Mouse (Mus musculus): Measurements from ENCODE around the gene Tgfbr3. TPM values are rescaled to one million over a fixed set of nuclear protein-coding genes. Genes with fewer than 3 reads are reported as not detected.

Gene Tgfbr3
- polyA plus RNA-seq, 1 experiment from 2014 or later = 10.5 TPM

DNA sequence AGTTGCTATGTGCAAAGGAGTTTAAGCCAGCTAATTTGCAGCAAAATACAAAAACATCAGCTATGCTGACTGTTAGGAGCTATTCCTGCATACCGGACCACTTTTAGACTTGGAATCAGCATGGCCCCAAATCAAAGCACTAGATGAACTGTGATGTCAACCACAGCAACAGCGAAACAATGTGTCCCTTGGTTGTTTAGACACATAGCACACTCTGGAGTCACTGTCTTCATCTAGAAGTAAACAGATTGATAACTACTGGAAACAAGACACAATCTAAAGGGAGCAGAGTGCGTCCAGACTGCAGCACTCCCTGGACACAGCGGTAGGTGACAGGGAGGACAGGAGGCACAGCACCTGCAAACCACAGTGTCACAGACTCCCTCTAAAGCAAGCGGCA is 110.2 kb downstream of the Tgfbr3 start:
- no peak overlapping the region for H3K4me3 ChIP-seq (ENCODE audit: low read depth, low read length)
- WGBS = 90% methylated on average over 5 of the region's 5 CpGs
- no peaks in the 10 kb centered on the region for H3K9me3 ChIP-seq (replicated peaks; ENCODE audit: control insufficient read depth, low read length)
- DNase-seq (ENCODE audit: low spot score) (no peak), ATAC-seq (replicated peaks; ENCODE audit: insufficient number of reproducible peaks, low FRiP score, low TSS enrichment, low read depth) (no peak)
- no peak overlapping the region for H3K4me2 ChIP-seq (ENCODE audit: low read depth, low read length)
- no peak overlapping the region for H3K9ac ChIP-seq (replicated peaks; ENCODE audit: low read length)
- no peaks in the 10 kb centered on the region for H3K4me1 ChIP-seq (ENCODE audit: control insufficient read depth, insufficient read depth, low read length)
- H3K36me3 ChIP-seq (replicated peaks; ENCODE audit: control insufficient read depth, insufficient read depth, low read depth, low read length) = no peaks in the 10 kb centered on the region
- no peak overlapping the region for H3K27ac ChIP-seq (replicated peaks; ENCODE audit: low read depth, low read length)
- H3K27me3 ChIP-seq (ENCODE audit: control insufficient read depth, insufficient read depth, low read length) = no peaks in the 10 kb centered on the region

DNA sequence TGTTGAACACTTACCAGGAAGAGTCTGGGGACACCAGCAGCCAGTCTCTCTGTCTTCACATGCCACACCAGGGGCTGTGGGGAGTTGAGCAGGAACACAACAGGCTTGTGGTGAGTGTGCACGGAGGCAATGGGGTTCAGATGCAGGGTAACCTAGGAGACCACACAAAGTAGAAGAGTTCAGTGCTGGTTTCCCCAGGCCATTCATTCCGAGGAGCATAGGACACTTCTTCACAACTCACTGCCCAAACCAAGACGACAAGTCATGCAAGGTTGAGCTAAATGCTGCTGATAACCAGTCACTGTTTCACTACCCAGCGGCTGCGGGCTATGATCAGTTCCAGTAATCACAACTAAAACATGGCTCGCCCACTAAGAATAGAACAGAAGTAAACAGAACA is 111.6 kb downstream of the Tgfbr3 start:
- 43% methylated on average over 6 of the region's 6 CpGs for WGBS
- no peak overlapping the region for H3K9ac ChIP-seq (replicated peaks; ENCODE audit: low read length)
- no peaks in the 10 kb centered on the region for H3K27me3 ChIP-seq (ENCODE audit: control insufficient read depth, insufficient read depth, low read length)
- no peaks in the 10 kb centered on the region for H3K4me1 ChIP-seq (ENCODE audit: control insufficient read depth, insufficient read depth, low read length)
- H3K36me3 ChIP-seq (replicated peaks; ENCODE audit: control insufficient read depth, insufficient read depth, low read depth, low read length) = no peaks in the 10 kb centered on the region
- DNase-seq (ENCODE audit: low spot score) (no peak), ATAC-seq (replicated peaks; ENCODE audit: insufficient number of reproducible peaks, low FRiP score, low TSS enrichment, low read depth) (no peak)
- no peak overlapping the region for H3K27ac ChIP-seq (replicated peaks; ENCODE audit: low read depth, low read length)
- H3K9me3 ChIP-seq (replicated peaks; ENCODE audit: control insufficient read depth, low read length) = no peaks in the 10 kb centered on the region
- no peak overlapping the region for H3K4me3 ChIP-seq (ENCODE audit: low read depth, low read length)
- H3K4me2 ChIP-seq (ENCODE audit: low read depth, low read length) = no peak overlapping the region

DNA sequence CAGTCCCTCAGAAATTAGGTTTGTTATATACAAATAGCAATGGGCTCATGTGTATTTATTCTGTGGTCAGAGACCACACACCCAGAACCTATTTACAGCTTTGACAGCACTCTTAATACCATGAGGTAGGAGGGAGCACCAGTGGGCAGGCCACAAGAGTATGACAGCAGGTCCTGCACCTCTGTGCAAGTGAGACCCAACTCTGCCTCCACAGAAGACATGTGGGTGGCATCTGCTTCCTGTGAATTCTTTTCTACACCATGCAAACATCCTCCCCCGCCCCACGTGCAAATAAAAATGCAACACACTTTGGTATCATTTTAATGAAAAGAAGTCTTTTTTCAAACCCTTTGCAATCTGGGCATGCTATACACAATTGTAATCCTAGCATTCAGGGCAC is 112.2 kb downstream of the Tgfbr3 start:
- 85% methylated on average over 2 of the region's 2 CpGs for WGBS
- Histone ChIP-seq H3K27ac (replicated peaks; ENCODE audit: low read depth, low read length) (no peak overlapping the region), H3K4me3 (ENCODE audit: low read depth, low read length) (no peak overlapping the region), H3K27me3 (ENCODE audit: control insufficient read depth, insufficient read depth, low read length) (no peaks in the 10 kb centered on the region), H3K4me1 (ENCODE audit: control insufficient read depth, insufficient read depth, low read length) (no peaks in the 10 kb centered on the region), H3K36me3 (replicated peaks; ENCODE audit: control insufficient read depth, insufficient read depth, low read depth, low read length) (no peaks in the 10 kb centered on the region), H3K9ac (replicated peaks; ENCODE audit: low read length) (no peak overlapping the region), H3K9me3 (replicated peaks; ENCODE audit: control insufficient read depth, low read length) (no peaks in the 10 kb centered on the region), H3K4me2 (ENCODE audit: low read depth, low read length) (no peak overlapping the region)
- ATAC-seq (replicated peaks; ENCODE audit: insufficient number of reproducible peaks, low FRiP score, low TSS enrichment, low read depth) = no peak
- no peak for DNase-seq (ENCODE audit: low spot score)

DNA sequence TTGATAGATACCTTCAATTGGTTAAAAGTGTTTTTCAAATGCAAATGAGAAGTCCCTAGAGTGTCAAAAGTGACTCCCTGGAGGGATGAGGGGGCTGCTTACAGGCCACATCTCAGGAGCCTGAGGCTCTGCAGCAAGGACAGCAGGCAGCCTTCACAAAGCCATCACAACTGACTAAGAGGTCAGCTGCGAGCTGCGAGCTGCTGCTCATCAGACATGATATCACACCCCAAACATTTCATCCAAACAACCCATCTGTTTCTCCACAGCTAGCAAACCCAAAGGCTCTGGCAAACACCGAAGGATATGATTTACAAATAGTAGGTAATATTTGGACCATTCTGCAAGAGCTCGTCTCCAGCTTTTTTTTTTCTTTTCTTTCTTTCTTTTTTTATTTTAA is 112.6 kb downstream of the Tgfbr3 start:
- WGBS = 43% methylated on average over 4 of the region's 4 CpGs
- H3K4me2 ChIP-seq (ENCODE audit: low read depth, low read length) = no peak overlapping the region
- H3K27me3 ChIP-seq (ENCODE audit: control insufficient read depth, insufficient read depth, low read length) = no peaks in the 10 kb centered on the region
- no peak overlapping the region for H3K4me3 ChIP-seq (ENCODE audit: low read depth, low read length)
- no peak overlapping the region for H3K9ac ChIP-seq (replicated peaks; ENCODE audit: low read length)
- DNase-seq (ENCODE audit: low spot score) (no peak), ATAC-seq (replicated peaks; ENCODE audit: insufficient number of reproducible peaks, low FRiP score, low TSS enrichment, low read depth) (no peak)
- no peak overlapping the region for H3K27ac ChIP-seq (replicated peaks; ENCODE audit: low read depth, low read length)
- H3K9me3 ChIP-seq (replicated peaks; ENCODE audit: control insufficient read depth, low read length) = no peaks in the 10 kb centered on the region
- H3K4me1 ChIP-seq (ENCODE audit: control insufficient read depth, insufficient read depth, low read length) = no peaks in the 10 kb centered on the region
- H3K36me3 ChIP-seq (replicated peaks; ENCODE audit: control insufficient read depth, insufficient read depth, low read depth, low read length) = no peaks in the 10 kb centered on the region

DNA sequence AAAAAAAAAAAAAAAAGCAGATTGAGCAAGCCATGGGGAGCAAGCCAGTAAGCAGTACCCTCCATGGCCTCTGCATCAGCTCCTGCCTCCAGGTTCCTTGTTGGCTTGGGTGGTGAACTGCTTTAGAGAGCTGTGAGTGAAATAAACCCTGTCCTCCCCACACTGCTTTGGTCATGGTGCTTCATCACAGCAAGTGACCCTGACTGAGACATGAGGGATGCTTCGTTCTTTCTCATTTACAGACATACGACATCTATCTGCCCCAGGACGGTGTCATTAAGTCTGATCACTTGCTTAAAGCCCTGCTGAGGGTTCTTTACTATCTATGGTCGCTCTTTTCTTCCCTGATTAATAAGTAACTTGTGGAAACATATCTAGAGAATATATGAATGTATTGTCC is 113.2 kb downstream of the Tgfbr3 start:
- Histone ChIP-seq H3K27me3 (ENCODE audit: control insufficient read depth, insufficient read depth, low read length) (no peaks in the 10 kb centered on the region), H3K9ac (replicated peaks; ENCODE audit: low read length) (no peak overlapping the region), H3K4me3 (ENCODE audit: low read depth, low read length) (no peak overlapping the region), H3K4me1 (ENCODE audit: control insufficient read depth, insufficient read depth, low read length) (no peaks in the 10 kb centered on the region), H3K4me2 (ENCODE audit: low read depth, low read length) (no peak overlapping the region), H3K27ac (replicated peaks; ENCODE audit: low read depth, low read length) (no peak overlapping the region), H3K36me3 (replicated peaks; ENCODE audit: control insufficient read depth, insufficient read depth, low read depth, low read length) (no peaks in the 10 kb centered on the region), H3K9me3 (replicated peaks; ENCODE audit: control insufficient read depth, low read length) (no peaks in the 10 kb centered on the region)
- no peak for DNase-seq (ENCODE audit: low spot score)
- 77% methylated on average over 4 of the region's 4 CpGs for whole genome bisulfite sequencing
- no peak for ATAC-seq (replicated peaks; ENCODE audit: insufficient number of reproducible peaks, low FRiP score, low TSS enrichment, low read depth)

DNA sequence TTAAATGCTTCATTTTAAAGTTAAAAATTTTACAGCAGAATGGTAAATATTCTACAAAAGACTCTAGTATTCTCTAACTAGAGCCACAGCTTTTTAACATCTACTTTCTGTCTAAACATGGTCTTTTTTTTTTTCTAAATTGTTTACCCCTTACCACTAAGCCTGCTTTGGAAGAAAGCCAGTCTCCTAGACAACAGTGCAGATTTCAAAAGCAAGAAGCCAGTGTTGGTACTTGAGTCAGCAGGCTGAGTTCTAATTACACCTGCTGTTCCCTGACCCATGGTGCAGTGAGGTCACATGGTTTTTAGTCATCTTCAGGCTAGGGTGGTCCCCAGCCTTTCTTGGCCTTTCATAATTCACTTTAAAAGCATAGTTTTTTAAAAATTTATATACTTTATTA is 115.2 kb downstream of the Tgfbr3 start:
- Histone ChIP-seq H3K36me3 (replicated peaks; ENCODE audit: control insufficient read depth, insufficient read depth, low read depth, low read length) (no peaks in the 10 kb centered on the region), H3K4me1 (ENCODE audit: control insufficient read depth, insufficient read depth, low read length) (no peaks in the 10 kb centered on the region), H3K27ac (replicated peaks; ENCODE audit: low read depth, low read length) (no peak overlapping the region), H3K9ac (replicated peaks; ENCODE audit: low read length) (no peak overlapping the region), H3K4me2 (ENCODE audit: low read depth, low read length) (no peak overlapping the region), H3K27me3 (ENCODE audit: control insufficient read depth, insufficient read depth, low read length) (no peaks in the 10 kb centered on the region), H3K9me3 (replicated peaks; ENCODE audit: control insufficient read depth, low read length) (no peaks in the 10 kb centered on the region), H3K4me3 (ENCODE audit: low read depth, low read length) (no peak overlapping the region)
- DNase-seq (ENCODE audit: low spot score) (no peak), ATAC-seq (replicated peaks; ENCODE audit: insufficient number of reproducible peaks, low FRiP score, low TSS enrichment, low read depth) (no peak)

DNA sequence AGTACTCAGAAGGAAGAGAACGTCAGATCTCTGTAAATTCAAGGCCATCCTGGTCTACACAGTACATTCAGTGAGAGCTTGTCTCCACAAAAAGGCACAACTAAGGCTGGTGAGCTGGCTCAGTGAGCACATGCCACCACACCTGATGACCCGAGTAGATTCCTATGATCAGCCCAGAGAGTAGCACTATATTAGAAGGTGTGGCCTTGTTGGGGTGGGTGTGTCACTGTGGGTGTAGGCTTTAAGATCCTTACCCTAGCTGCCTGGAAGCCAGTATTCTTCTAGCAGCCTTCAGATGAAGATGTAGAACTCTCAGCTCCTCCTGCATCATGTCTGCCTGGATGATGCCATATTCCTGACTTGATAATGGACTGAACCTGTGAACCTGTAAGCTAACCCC is 115.9 kb downstream of the Tgfbr3 start:
- Histone ChIP-seq H3K36me3 (replicated peaks; ENCODE audit: control insufficient read depth, insufficient read depth, low read depth, low read length) (no peaks in the 10 kb centered on the region), H3K4me1 (ENCODE audit: control insufficient read depth, insufficient read depth, low read length) (no peaks in the 10 kb centered on the region), H3K9ac (replicated peaks; ENCODE audit: low read length) (no peak overlapping the region), H3K4me3 (ENCODE audit: low read depth, low read length) (no peak overlapping the region), H3K9me3 (replicated peaks; ENCODE audit: control insufficient read depth, low read length) (no peaks in the 10 kb centered on the region), H3K27ac (replicated peaks; ENCODE audit: low read depth, low read length) (no peak overlapping the region), H3K27me3 (ENCODE audit: control insufficient read depth, insufficient read depth, low read length) (no peaks in the 10 kb centered on the region), H3K4me2 (ENCODE audit: low read depth, low read length) (no peak overlapping the region)
- 77% methylated on average over 2 of the region's 2 CpGs for WGBS
- ATAC-seq (replicated peaks; ENCODE audit: insufficient number of reproducible peaks, low FRiP score, low TSS enrichment, low read depth) = no peak
- no peak for DNase-seq (ENCODE audit: low spot score)

DNA sequence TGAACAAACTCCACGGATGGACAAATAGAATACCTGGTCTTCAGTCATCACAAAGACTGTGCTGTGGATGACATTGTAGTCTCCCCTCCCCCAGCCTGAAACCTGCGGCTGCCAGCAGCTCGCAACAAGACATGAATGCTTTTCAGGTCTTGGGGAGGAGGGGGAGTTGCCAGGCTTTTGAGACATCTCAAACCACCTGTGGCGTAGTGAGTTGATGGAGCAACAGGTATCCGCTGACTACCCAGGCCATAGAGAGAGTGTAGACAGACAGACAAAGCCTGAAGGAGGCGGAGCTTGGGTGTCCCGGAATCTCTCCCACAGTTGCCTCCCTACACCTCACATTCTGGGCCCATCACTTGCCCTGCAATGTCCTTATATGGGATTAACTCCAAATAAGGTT is 117.6 kb downstream of the Tgfbr3 start:
- 68% methylated on average over 7 of the region's 7 CpGs for WGBS
- no peaks in the 10 kb centered on the region for H3K9me3 ChIP-seq (replicated peaks; ENCODE audit: control insufficient read depth, low read length)
- no peak overlapping the region for H3K4me3 ChIP-seq (ENCODE audit: low read depth, low read length)
- no peaks in the 10 kb centered on the region for H3K36me3 ChIP-seq (replicated peaks; ENCODE audit: control insufficient read depth, insufficient read depth, low read depth, low read length)
- no peak overlapping the region for H3K9ac ChIP-seq (replicated peaks; ENCODE audit: low read length)
- H3K4me1 ChIP-seq (ENCODE audit: control insufficient read depth, insufficient read depth, low read length) = 0 out of 2 replicates have a peak, but pooled peaks cover under 1% of the 10 kb centered on the region
- DNase-seq (ENCODE audit: low spot score) (no peak), ATAC-seq (replicated peaks; ENCODE audit: insufficient number of reproducible peaks, low FRiP score, low TSS enrichment, low read depth) (no peak)
- H3K27ac ChIP-seq (replicated peaks; ENCODE audit: low read depth, low read length) = no peak overlapping the region
- H3K4me2 ChIP-seq (ENCODE audit: low read depth, low read length) = no peak overlapping the region
- H3K27me3 ChIP-seq (ENCODE audit: control insufficient read depth, insufficient read depth, low read length) = no peaks in the 10 kb centered on the region

DNA sequence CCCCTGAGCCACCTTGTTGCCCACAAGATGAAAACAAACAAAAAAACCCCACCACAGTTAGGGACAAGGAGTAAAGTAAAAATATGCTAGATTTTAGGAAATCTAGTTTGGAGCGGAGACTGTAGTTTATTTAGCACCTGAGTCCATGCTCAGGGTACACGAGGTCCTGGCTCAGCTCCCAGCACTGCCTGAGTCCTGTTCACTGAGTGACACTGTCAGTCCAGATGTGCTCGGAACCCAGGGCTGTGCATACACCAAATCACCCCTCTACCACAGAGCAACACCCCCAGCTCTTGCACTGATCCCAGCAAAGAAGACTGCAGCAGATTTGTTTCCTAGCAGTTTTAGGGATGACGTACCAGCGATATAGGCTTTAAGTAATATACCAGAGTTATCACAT is 119.6 kb downstream of the Tgfbr3 start:
- WGBS = 82% methylated on average over 5 of the region's 5 CpGs
- Histone ChIP-seq H3K27me3 (ENCODE audit: control insufficient read depth, insufficient read depth, low read length) (no peaks in the 10 kb centered on the region), H3K9ac (replicated peaks; ENCODE audit: low read length) (no peak overlapping the region), H3K4me2 (ENCODE audit: low read depth, low read length) (no peak overlapping the region), H3K36me3 (replicated peaks; ENCODE audit: control insufficient read depth, insufficient read depth, low read depth, low read length) (no peaks in the 10 kb centered on the region), H3K9me3 (replicated peaks; ENCODE audit: control insufficient read depth, low read length) (no peaks in the 10 kb centered on the region), H3K27ac (replicated peaks; ENCODE audit: low read depth, low read length) (no peak overlapping the region), H3K4me3 (ENCODE audit: low read depth, low read length) (no peak overlapping the region), H3K4me1 (ENCODE audit: control insufficient read depth, insufficient read depth, low read length) (0 out of 2 replicates have a peak, but pooled peaks cover 3% of the 10 kb centered on the region)
- DNase-seq (ENCODE audit: low spot score) = no peak
- ATAC-seq (replicated peaks; ENCODE audit: insufficient number of reproducible peaks, low FRiP score, low TSS enrichment, low read depth) = no peak

Data from embryonic facial prominence, embryonic 11.5 days (tissue).